19 mouse cellular contexts compared by ENCODE assay signal in the genomic region with DNA sequence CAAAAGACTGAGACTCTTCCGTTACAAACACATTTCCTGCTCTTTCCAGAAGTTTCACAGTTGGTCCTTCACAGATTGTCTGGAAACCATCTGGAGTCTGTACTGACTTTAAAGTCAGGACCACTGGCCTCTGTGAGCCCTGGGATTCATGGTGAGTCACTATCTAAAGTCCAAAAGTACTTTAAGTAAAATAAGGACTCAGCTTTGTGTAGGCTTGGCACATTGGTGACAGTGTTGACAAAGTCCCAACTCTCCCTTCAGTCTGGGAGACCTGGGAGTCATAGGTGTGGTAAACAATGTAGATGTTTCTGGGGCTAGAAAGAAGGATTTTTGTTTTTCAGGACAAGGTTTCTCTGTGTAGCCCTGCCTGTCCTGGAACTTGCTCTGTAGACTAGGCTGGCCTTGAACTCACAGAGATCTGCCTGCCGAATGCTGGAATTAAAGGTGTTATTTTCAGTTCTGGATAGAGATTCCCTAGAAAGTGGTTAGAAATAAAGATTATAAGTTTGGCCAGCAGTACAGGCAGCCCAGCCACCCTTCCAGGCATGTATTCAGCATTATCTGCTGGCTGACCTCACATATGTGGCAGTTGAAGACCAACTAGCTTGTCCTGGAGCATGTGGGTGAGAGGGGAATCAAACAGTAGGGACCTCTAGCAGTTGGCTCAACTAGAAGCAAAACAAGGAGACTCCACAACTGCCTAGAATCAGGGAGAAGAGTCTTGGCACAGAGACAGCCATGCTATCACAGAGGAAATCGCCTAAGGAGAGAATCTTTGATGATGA. TPM values are rescaled to one million over a fixed set of nuclear protein-coding genes. Genes with fewer than 3 reads are reported as not detected.
DNase-seq lines count a peak whose midpoint lies in the region; ATAC-seq lines count a peak whose summit lies in the region.
"Had no signal": no experiment of that assay in that cellular context is flagged by ENCODE, and none has a peak within 500 bp of the region (broad histone marks: within the 10 kb centered on the region; RNA-seq: fewer than 3 reads in every experiment).

No protein-coding gene starts in this region.

- no peaks in the 10 kb centered on the region for H3K9me3 ChIP-seq in heart, embryonic 12.5 days (replicated peaks)
- H3K9me3 ChIP-seq in liver, embryonic 13.5 days (replicated peaks): no peaks in the 10 kb centered on the region
- H3K9me3 ChIP-seq in liver, embryonic 11.5 days (ENCODE audit: control insufficient read depth, low read length): no peaks in the 10 kb centered on the region
- H3K9me3 ChIP-seq in liver, embryonic 16.5 days (replicated peaks; ENCODE audit: control insufficient read depth, low read length): no peaks in the 10 kb centered on the region
- H3K9me3 ChIP-seq: limb, embryonic 12.5 days had no signal

- no peak overlapping the region for H3K4me2 ChIP-seq in heart, embryonic 12.5 days
- no peak overlapping the region for H3K4me2 ChIP-seq in liver, embryonic 13.5 days
- H3K4me2 ChIP-seq in liver, embryonic 11.5 days: no peak overlapping the region
- H3K4me2 ChIP-seq in liver, embryonic 16.5 days (ENCODE audit: low read depth, low read length): no peak overlapping the region
- H3K4me2 ChIP-seq: limb, embryonic 12.5 days had no signal

- 63% methylated on average over 3 of the region's 3 CpGs for WGBS in heart, embryonic 12.5 days
- 50% methylated on average over 3 of the region's 3 CpGs for WGBS in liver, embryonic 13.5 days (ENCODE audit: insufficient replicate concordance)
- WGBS in liver, embryonic 11.5 days: 77% methylated on average over 3 of the region's 3 CpGs
- 48% methylated on average over 3 of the region's 3 CpGs for WGBS in liver, embryonic 16.5 days (ENCODE audit: insufficient replicate concordance)

- peaks cover 93% of the 10 kb centered on the region for H3K4me1 ChIP-seq in heart, embryonic 12.5 days (replicated peaks)
- H3K4me1 ChIP-seq in liver, embryonic 13.5 days (replicated peaks): peaks cover 51% of the 10 kb centered on the region
- H3K4me1 ChIP-seq in liver, embryonic 11.5 days (replicated peaks; ENCODE audit: control insufficient read depth, insufficient read depth, low read length): peaks cover 11% of the 10 kb centered on the region; the same call in 1 of the 2 replicates
- H3K4me1 ChIP-seq in liver, embryonic 16.5 days (ENCODE audit: control insufficient read depth, low read depth, low read length): peaks cover 14% of the 10 kb centered on the region

- H3K27me3 ChIP-seq in heart, embryonic 12.5 days (replicated peaks): no peaks in the 10 kb centered on the region
- no peaks in the 10 kb centered on the region for H3K27me3 ChIP-seq in liver, embryonic 13.5 days
- H3K27me3 ChIP-seq in liver, embryonic 11.5 days (replicated peaks; ENCODE audit: control insufficient read depth, insufficient read depth, low read length): no peaks in the 10 kb centered on the region
- H3K27me3 ChIP-seq in liver, embryonic 16.5 days (ENCODE audit: control insufficient read depth, insufficient read depth, low read depth, low read length): no peaks in the 10 kb centered on the region
- H3K27me3 ChIP-seq: limb, embryonic 12.5 days had no signal

- no peak overlapping the region for H3K9ac ChIP-seq in heart, embryonic 12.5 days
- H3K9ac ChIP-seq in liver, embryonic 13.5 days: no peak overlapping the region
- H3K9ac ChIP-seq in liver, embryonic 11.5 days (ENCODE audit: low read depth, low read length): no peak overlapping the region
- no peak overlapping the region for H3K9ac ChIP-seq in liver, embryonic 16.5 days (ENCODE audit: low read depth, low read length)
- H3K9ac ChIP-seq: limb, embryonic 12.5 days had no signal

- H3K36me3 ChIP-seq in heart, embryonic 12.5 days: no peaks in the 10 kb centered on the region
- H3K36me3 ChIP-seq in liver, embryonic 13.5 days: no peaks in the 10 kb centered on the region
- H3K36me3 ChIP-seq in liver, embryonic 11.5 days (ENCODE audit: control insufficient read depth, insufficient read depth, low read length): no peaks in the 10 kb centered on the region
- H3K36me3 ChIP-seq in liver, embryonic 16.5 days (ENCODE audit: control insufficient read depth, insufficient read depth): no peaks in the 10 kb centered on the region
- H3K36me3 ChIP-seq: G1E; limb, embryonic 12.5 days had no signal

- ATAC-seq in heart, embryonic 12.5 days (ENCODE audit: insufficient number of reproducible peaks, low FRiP score): no peak
- ATAC-seq in liver, embryonic 13.5 days (ENCODE audit: low read depth): no peak
- no peak for ATAC-seq in liver, embryonic 11.5 days (replicated peaks; ENCODE audit: low FRiP score)
- ATAC-seq in liver, embryonic 16.5 days (ENCODE audit: low read depth): 0 out of 2 replicates have a peak, but pooled peaks have one; percentile 20
- ATAC-seq: CD4-positive, CD25-positive, alpha-beta regulatory T cell, adult 4 months; forebrain, embryonic 14.5 days; hindbrain, postnatal 0 days had no signal

- peak overlapping the region; percentile 98 for H3K27ac ChIP-seq in heart, embryonic 12.5 days (ENCODE audit: poor library complexity, severe bottlenecking)
- H3K27ac ChIP-seq in liver, embryonic 13.5 days: 0 out of 2 replicates have a peak overlapping the region, but pooled peaks have one; percentile 36
- H3K27ac ChIP-seq in liver, embryonic 11.5 days (ENCODE audit: low read depth, low read length): no peak overlapping the region
- H3K27ac ChIP-seq in liver, embryonic 16.5 days (ENCODE audit: low read length): peak overlapping the region; percentile 60
- H3K27ac ChIP-seq: hindbrain, postnatal 0 days; limb, embryonic 12.5 days had no signal

- DNase-seq in adrenal gland, adult (ENCODE audit: inconsistent age in 2 of 2, low spot score in 1 of 2): peak; percentile 4 to 60
- no peak for DNase-seq in adrenal gland, postnatal 10 days
- DNase-seq in heart, adult 9 months (ENCODE audit: low spot score in 2 of 2): no peak
- DNase-seq in liver, embryonic 13.5 days: no peak
- no peak for DNase-seq in liver, embryonic 11.5 days (ENCODE audit: low spot score)
- DNase-seq in thymus, postnatal 4 days: no peak
- DNase-seq: cerebellum, adult 11-12 months; cerebellum, postnatal 25 days; lung, postnatal 14 days; right cerebral cortex, adult 18-20 months; thymus, adult 18-20 months had no signal

- no peak overlapping the region for H3K4me3 ChIP-seq in heart, embryonic 12.5 days
- H3K4me3 ChIP-seq in liver, embryonic 13.5 days (replicated peaks): no peak overlapping the region
- H3K4me3 ChIP-seq in liver, embryonic 11.5 days (ENCODE audit: low read depth, low read length): no peak overlapping the region
- no peak overlapping the region for H3K4me3 ChIP-seq in liver, embryonic 16.5 days (ENCODE audit: low read depth, low read length)
- H3K4me3 ChIP-seq: erythroblast, embryonic 14.5 days; limb, embryonic 12.5 days had no signal

RNA-seq across cellular contexts. Expression of a gene that starts 14.8 kb away (rescaled TPM):
- 10 to 100 TPM; 82.4 to 85.1 TPM for total RNA-seq in adrenal gland, postnatal 10 days (2021)
- 8.8 and 10.6 TPM in 2 replicates for polyA plus RNA-seq in heart, embryonic 12.5 days (2016; fragmentation: Nextera tagmentation; extraction: Ambion mirVana)
- 0.91 and 0.92 TPM in 2 replicates for polyA plus RNA-seq in liver, embryonic 13.5 days (2015; fragmentation: Nextera tagmentation; extraction: Ambion mirVana)
- 2.5 and 4.1 TPM in 2 replicates for polyA plus RNA-seq in liver, embryonic 11.5 days (2014; fragmentation: Nextera tagmentation; extraction: Ambion mirVana)
- polyA plus RNA-seq in liver, embryonic 16.5 days (2015; fragmentation: Nextera tagmentation; extraction: Ambion mirVana): 1.1 and 1.6 TPM in 2 replicates
- polyA plus RNA-seq: erythroblast, embryonic 14.5 days; G1E had no signal

Comparison
In these comparisons a context has a peak if more than half of its experiments do, and no peak if none do; other contexts are left out.
1. DNase-seq: peak in adrenal gland, adult (2 of 2); none in adrenal gland, postnatal 10 days (single experiment), heart, adult 9 months (0 of 2), liver, embryonic 13.5 days (single experiment), liver, embryonic 11.5 days (single experiment) and thymus, postnatal 4 days (single experiment).